Mouse (Mus musculus): Measurements from ENCODE around the gene Pgrmc1. TPM values are rescaled to one million over a fixed set of nuclear protein-coding genes. Genes with fewer than 3 reads are reported as not detected.

Gene Pgrmc1
- 10 to 100 TPM; 33.8 to 35.1 TPM for total RNA-seq (2023)

GRCm38 (mm10) chrX:36597707-36598389, at the start of gene Pgrmc1:
Pgrmc1 (plus strand) TSS chrX:36598206.

GRCm38 (mm10) chrX:36644657-36645551, 46.9 kb downstream of the Pgrmc1 start, which contains the start of gene Akap17b:
Akap17b (minus strand) TSS chrX:36645395.

Other genes starting within 250 kb of the Pgrmc1 start
- not detected for gene Gm6268, start 196.9 kb upstream of the Pgrmc1 start, total RNA-seq (2023)
- not detected for gene Gm14569, start 106.4 kb upstream of the Pgrmc1 start, total RNA-seq (2023)
- 1 to 10 TPM; 3.6 to 4.6 TPM for gene Akap17b, start 47.2 kb downstream of the Pgrmc1 start, total RNA-seq (2023)
- gene Slc25a43, start 145.5 kb downstream of the Pgrmc1 start, total RNA-seq (2023), result 1 to 10 TPM in 1 of 2 experiments, not detected in 1; 1.4 TPM
- gene Slc25a5, start 197.4 kb downstream of the Pgrmc1 start, total RNA-seq (2023), result 100 to 1,000 TPM; 308 to 339 TPM